Mouse (Mus musculus) embryonic fibroblast, embryonic 13.5 days (primary cell): ENCODE data around the gene 4933402D24Rik. TPM values are rescaled to one million over a fixed set of nuclear protein-coding genes. Genes with fewer than 3 reads are reported as not detected.

Experiments used
- H3K27ac ChIP-seq: 2 replicates; pipeline ENCODE4 v1.5.1; 2012; ENCODE audit warnings: low read length, control low read depth, inconsistent platforms; ENCODE audit not compliant: insufficient read depth
- H3K4me1 ChIP-seq: 2 replicates; pipeline ENCODE4 v1.6.1; 2011; ENCODE audit warnings: low read length; ENCODE audit not compliant: control insufficient read depth, insufficient read depth
- H3K4me3 ChIP-seq: 2 replicates; pipeline ENCODE4 v1.5.1; 2011; ENCODE audit warnings: mild to moderate bottlenecking, control low read depth, low read length; ENCODE audit not compliant: insufficient read depth
- CTCF ChIP-seq: IDR thresholded peaks from 2 replicates; pipeline ENCODE4 v1.5.1; 2011; ENCODE audit warnings: mild to moderate bottlenecking, control low read depth, low read length, moderate library complexity, borderline replicate concordance; ENCODE audit not compliant: insufficient read depth
- POLR2A ChIP-seq: IDR thresholded peaks from 2 replicates; pipeline ENCODE4 v1.6.1; 2011; ENCODE audit warnings: low read depth, mild to moderate bottlenecking, control low read depth, low read length, moderate library complexity
- polyA plus RNA-seq: library from polyadenylated mRNA; stranded (reverse); fragments of >200 nt; gene quantifications from 2 replicates; pipeline ENCODE4 v1.2.4, GENCODE M21; 2011; ENCODE audit warnings: low read depth; ENCODE audit not compliant: missing spikeins, insufficient read length

4933402D24Rik gene
- polyA plus RNA-seq, 1 experiment: not detected

GRCm38 (mm10) chr1:63763212-63763694 lies 5.8 kb downstream of the 4933402D24Rik start:
- Histone ChIP-seq H3K4me3 (no peak overlapping the region), H3K4me1 (peaks cover 9% of the 10 kb centered on the region), H3K27ac (no peak overlapping the region)
- TF ChIP-seq CTCF: no peak
- TF ChIP-seq POLR2A: no peak

- TF ChIP-seq CTCF (no peak), POLR2A (no peak)
- no peak overlapping the region for H3K27ac ChIP-seq
Observed at GRCm38 (mm10) chr1:63756005-63756404, 13.1 kb downstream of the 4933402D24Rik start.

GRCm38 (mm10) chr1:63730240-63730771 lies 38.8 kb downstream of the 4933402D24Rik start, which contains the start of the genes Mdh1b and Fastkd2:
Gene Mdh1b (minus strand): TSS chr1:63730318.
Gene Fastkd2 (plus strand): TSS chr1:63730614.
- no peak within 1 kb of the TSS for H3K27ac ChIP-seq
- peaks cover 3% of the 10 kb centered on the region for H3K4me1 ChIP-seq
- H3K4me3 ChIP-seq: peak within 1 kb of the TSS; percentile 70
- TF ChIP-seq POLR2A (peak; percentile 49), CTCF (no peak)

More at GRCm38 (mm10) chr1:63756005-63756404, 13.1 kb downstream of the 4933402D24Rik start:
- H3K4me1 ChIP-seq: no peaks in the 10 kb centered on the region
- H3K4me3 ChIP-seq: no peak overlapping the region

GRCm38 (mm10) chr1:63729796-63730195 lies 39.3 kb downstream of the 4933402D24Rik start:
- H3K4me3 ChIP-seq: peak overlapping the region; percentile 70
- TF ChIP-seq POLR2A (no peak), CTCF (no peak)
- peaks cover 3% of the 10 kb centered on the region for H3K4me1 ChIP-seq
- no peak overlapping the region for H3K27ac ChIP-seq

GRCm38 (mm10) chr1:63720161-63720560 lies 48.9 kb downstream of the 4933402D24Rik start:
- Histone ChIP-seq H3K27ac (no peak overlapping the region), H3K4me3 (no peak overlapping the region), H3K4me1 (no peaks in the 10 kb centered on the region)
- TF ChIP-seq POLR2A: no peak

GRCm38 (mm10) chr1:63708876-63709275 lies 60.2 kb downstream of the 4933402D24Rik start:
- Histone ChIP-seq H3K4me3 (no peak overlapping the region), H3K27ac (no peak overlapping the region), H3K4me1 (peaks cover 2% of the 10 kb centered on the region; the same call in 1 of the 2 replicates)
- no peak for TF ChIP-seq POLR2A

GRCm38 (mm10) chr1:63705733-63706132 lies 63.3 kb downstream of the 4933402D24Rik start:
- H3K4me3 ChIP-seq: no peak overlapping the region
- H3K4me1 ChIP-seq: no peaks in the 10 kb centered on the region
- TF ChIP-seq POLR2A (no peak), CTCF (no peak)
- no peak overlapping the region; the same call in 1 of the 2 replicates for H3K27ac ChIP-seq

Other genes starting within 250 kb of the 4933402D24Rik start
- gene Gm39653, start 153.3 kb downstream of the 4933402D24Rik start, polyA plus RNA-seq: not detected in 2 replicates
- gene Dytn, start 82.3 kb downstream of the 4933402D24Rik start, polyA plus RNA-seq: not detected in 2 replicates
- gene Mdh1b, start 38.9 kb downstream of the 4933402D24Rik start, polyA plus RNA-seq: not detected in 2 replicates
- gene Fastkd2, start 38.7 kb downstream of the 4933402D24Rik start, polyA plus RNA-seq: 26.1 and 32.1 TPM in 2 replicates